Mouse (Mus musculus) c-Kit-positive CD71-positive TER-119-negative erythroid progenitor cells, embryonic 14.5 days (primary cell): Measurements from ENCODE around the gene Zfp174.
"Not testable (repeated sequence)": the region's sequence is repeated elsewhere in the genome, so short reads cannot be mapped to it uniquely, and the experiment has no call there.

Source experiments
- DNase-seq: peaks from one replicate; pipeline ENCODE4 v3.0.0-alpha.2; 2013; ENCODE audit warnings: low read depth

The Zfp174 gene

DNA sequence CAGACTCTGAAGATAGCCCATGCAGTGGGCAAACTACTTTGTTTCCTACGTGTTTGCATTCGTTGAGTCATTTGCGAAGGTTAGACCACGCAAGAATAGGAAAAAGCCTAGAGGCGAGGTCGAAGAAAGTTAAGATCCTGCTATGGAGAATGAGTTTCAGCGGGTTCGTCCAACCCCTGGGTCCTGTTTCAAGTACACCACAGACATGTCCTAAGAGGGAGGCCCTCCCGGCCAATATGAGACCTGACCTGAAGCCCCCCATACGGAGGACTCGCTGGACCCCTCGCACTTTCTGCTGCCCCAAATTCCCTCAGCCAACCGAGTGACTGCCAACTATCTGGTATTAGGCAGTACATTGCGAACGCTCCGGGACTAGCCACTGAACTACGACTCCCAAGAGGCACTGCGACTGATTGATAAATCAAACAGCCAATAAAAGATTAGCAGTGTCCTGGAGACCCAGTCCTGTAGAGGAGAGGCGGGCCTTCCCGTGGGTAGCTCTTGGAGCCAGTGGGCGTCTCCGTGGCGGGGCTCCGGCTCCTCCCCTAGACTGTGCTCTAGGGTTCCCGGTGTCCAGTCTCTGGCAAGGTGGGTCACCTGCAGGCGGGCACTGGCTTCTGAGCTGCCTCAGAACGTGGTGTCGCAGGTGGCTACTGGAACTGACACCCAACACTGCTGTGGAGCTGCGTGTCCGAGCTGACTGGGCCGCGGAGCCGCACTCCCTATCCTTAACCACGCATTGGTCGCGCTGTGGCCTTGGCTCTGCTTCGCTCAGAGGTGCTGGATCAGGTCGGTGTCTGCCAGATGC, at the start of gene Zfp174:
Gene Zfp174 (plus strand): TSS at position 558 of the 808 bp plus-strand sequence.
- peak; percentile 94 for DNase-seq

DNA sequence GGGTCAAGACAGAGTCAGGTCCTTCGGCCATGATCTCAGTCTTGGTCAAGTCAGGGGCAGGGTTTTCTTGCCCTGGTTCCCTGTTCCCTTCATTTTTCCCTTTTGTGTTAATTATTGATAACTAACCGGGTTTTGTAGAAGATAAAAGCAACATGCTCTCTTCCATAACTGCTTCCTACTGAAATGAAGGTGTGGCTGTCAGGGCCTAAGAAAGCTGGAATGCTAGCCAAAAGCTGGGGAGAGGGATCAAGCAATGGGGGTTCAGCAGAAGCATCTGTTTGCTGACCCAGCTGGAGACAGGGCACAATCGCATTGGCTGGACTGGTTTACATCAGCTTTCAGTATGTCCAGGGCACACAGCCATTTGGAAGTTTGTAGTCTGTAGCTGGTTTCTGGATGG, 38.9 kb upstream of the Zfp174 start:
- no peak for DNase-seq

DNA sequence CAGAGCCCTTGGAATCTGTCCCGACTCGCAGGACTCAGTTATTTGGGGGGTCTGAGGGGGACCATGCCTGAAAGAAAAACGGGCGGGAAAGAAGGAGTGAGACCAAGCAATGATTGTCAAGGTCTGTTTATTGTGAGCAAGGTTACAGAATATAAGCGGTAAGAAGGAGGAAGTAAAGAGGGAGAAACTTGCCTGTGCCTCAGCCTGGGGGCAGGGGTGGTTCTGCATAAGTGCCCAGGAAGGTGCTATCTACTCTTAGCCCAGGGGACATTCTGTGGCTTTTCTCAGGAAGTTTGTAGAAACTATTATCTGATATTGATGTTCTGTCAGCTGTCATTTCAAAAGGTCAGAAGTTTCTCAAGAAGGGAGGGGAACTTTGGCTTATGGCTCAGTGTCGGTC, 32.4 kb upstream of the Zfp174 start:
- not testable (repeated sequence) for DNase-seq

DNA sequence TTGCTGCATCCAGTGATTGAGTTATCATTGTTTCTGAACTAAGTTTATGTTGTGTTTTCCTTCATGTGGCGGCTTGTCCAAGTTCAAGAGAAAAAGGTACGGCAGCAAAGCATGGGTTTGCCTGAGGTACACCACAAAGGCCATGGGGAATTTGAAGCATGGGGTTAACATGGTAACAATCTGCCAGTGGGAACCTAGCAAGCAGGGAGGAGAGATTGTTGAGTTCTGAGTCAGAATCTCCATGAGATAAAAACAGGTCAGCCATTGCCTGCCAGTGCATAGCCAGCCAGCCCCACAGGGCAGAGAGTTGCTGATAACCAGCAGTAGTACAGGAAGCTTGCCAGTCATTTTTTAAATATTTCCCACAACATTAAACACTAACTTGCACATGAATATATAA, 26.9 kb upstream of the Zfp174 start:
- DNase-seq, result no peak

DNA sequence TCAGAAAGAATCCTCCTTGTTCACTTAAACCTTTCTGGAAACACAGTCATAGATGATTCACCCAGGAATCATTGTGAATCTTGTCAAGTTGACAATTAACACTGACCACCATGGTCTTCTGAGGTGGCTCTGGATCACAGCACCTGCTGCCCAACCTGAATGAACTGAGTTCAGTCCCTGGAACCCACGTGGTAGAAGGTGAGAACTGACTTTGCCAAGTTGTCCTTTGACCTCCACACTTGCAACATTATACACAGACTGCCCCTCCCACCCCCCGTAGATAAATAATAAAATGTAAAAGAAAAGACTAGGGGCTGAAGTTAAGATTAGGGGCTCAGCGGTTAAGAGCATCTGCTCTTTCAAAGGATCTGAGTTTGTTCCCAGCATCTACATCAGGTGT, 19.0 kb upstream of the Zfp174 start:
- no peak for DNase-seq

DNA sequence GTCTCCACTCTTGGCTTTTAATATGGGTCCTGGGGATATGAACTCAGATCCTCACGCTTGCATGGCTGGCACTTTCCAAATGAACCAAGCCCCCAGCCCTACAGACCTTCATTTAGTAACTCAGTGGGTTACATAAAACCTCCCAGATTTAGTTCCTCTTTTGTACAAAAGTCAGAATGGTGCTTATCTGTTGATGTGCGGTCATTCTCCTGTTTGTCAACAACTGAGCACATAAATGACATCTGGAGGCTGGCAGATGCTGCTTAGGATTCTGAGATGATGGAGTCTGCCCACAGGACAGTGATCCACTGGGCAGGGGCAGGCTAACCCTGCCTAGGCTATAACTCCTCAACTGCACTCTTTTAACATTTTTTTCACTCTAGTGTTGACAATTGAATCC, 17.3 kb upstream of the Zfp174 start:
- DNase-seq, result no peak

DNA sequence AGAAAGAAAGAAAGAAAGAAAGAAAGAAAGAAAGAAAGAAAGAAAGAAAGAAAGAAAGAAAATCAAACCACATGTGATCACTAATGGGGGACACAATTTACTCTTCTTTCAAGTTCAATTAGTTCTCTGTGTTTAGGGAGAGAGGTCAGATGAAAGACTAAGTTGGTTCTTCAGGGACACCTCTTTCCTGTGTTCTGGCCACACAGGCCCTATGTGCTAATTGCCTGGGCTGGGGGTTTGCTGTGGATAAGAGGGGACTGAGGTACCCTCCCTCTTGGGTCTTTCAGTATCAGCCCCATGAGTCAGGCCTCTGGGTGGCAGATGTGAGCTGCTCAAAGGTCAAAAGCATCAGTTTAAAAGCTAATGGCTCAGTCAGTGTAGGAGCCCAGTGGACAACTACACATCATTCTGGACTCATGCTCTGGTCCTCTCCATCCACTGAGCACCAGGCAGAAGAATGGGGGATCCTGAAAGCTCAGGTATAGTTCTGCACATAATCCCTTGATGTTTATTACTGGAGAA, 16.4 kb upstream of the Zfp174 start, which contains the start of gene Olfr15:
Gene Olfr15 (plus strand): TSS at position 291 of the 522 bp plus-strand sequence.
- DNase-seq, result no peak

DNA sequence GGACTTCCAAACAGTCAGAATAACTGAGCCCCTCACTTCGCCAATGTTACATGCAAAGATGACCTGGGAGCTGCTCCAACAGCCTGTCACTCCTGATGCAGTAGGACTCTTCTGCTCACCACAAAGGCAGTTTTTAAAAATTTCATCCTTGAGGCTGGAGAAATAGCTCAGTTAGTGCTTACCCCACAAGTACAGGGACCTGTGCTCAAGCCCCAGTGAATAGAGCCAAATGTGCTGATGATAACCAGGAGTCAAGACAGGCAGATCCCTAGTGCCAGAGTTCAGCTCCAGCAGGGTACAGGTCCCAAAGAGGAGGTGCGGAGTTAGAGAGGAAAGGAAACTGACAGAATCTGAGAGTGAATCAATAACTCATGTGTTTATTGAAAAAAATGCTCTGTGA, 11.6 kb upstream of the Zfp174 start:
- DNase-seq, result no peak

DNA sequence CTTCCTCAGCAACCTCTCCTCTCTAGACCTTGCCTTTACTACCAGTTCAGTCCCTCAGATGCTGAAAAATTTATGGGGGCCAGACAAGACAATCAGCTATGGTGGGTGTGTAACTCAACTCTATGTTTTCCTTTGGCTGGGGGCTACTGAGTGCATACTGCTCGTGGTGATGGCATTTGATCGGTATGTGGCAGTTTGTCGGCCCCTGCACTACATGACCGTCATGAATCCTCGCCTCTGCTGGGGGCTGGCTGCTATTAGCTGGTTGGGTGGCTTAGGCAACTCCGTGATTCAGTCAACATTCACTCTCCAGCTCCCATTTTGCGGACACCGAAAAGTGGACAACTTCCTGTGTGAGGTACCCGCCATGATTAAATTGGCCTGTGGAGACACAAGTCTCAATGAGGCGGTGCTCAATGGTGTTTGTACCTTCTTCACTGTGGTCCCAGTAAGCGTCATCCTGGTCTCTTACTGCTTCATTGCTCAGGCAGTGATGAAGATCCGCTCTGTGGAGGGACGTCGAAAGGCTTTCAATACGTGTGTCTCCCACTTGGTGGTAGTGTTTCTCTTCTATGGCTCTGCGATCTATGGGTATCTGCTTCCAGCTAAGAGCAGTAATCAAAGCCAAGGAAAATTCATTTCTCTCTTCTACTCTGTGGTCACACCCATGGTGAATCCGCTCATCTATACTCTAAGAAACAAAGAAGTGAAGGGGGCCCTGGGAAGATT, 7.7 kb upstream of the Zfp174 start:
- no peak for DNase-seq

DNA sequence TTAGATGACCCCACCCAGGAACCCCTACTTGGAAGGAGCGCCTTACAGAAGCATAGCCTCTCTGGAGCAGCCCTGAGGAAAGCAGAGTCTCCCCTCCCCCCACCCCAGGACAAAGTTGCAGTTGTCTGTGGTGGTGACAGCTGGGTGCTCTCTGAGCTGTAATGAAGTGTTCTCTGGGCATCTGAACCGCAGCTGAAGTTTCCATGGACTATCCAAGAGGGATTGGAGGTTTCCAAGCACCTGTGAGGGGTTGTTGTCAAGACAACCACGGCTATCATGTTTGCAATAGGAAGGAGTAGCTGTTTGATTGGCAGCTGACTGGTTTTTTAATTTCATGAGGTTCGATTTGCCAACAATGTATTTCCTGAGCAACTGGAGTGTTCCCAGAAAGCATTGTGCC, 4.1 kb upstream of the Zfp174 start:
- no peak for DNase-seq

DNA sequence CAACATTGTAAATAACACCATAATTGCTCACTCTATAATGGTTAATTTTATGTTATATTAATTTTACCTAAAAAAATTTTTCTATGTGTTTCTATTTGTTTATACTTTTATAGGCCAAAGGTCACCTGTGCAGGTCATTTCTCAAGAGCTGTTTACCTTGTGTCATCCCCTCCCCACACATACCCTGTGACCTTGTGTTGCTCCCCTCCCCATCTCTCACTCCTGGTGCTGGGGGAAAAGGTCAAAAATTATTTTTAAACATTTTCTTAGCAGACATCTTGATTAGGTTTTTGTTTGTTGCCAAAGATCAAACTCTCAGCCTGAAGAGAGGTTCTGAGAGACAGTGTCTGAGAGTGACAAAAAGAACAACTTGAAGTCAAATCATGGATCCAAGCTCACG, 3.3 kb upstream of the Zfp174 start:
- DNase-seq, result no peak

DNA sequence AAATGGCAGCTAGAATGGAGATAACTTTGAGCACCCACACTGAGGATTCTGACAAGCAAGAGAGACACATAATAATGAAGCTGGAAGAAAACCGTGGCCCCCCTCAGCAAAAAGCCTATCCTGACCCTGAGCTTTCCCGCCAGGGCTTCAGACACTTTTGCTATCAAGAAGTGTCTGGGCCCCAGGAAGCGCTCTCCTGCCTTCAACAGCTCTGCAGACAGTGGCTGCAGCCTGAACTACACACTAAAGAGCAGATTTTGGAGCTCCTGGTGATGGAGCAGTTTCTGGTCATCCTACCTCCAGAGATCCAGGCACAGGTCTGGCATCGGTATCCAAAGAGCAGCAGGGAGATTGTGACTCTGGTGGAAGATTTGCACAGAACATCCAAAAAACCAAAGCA, 803 bp downstream of the Zfp174 start:
- DNase-seq, result no peak

DNA sequence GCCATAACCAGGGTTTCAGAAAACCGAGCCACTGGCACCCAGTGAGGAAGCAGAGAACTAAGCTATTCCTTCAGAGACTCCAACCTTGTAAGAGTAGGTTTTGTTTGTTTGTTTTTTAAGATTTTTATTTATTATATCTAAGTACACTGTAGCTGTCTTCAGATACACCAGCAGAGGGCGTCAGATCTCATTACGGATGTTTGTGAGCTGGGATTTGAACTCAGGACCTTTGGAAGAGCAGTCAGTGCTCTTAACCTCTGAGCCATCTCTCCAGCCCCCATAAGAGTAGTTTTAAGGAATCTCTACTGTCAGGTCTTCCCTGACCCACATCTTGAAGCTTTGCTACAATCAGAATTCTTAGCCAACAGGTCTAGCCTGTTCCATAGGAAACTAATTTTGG, 1.3 kb downstream of the Zfp174 start:
- no peak for DNase-seq

DNA sequence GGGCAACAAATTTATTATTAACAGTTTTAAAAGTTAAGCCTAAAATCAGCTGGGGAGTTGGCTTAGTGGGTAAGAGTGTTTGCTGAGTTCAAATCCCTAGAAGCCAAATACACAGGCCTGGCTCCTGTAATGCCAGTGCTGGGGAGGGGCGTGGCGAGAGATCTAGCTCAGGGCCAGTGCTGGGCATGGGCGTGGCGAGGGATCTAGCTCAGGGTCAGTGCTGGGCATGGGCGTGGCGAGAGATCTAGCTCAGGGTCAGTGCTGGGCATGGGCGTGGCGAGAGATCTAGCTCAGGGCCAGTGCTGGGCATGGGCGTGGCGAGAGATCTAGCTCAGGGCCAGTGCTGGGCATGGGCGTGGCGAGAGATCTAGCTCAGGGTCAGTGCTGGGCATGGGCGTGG, 4.2 kb downstream of the Zfp174 start:
- DNase-seq, result not testable (repeated sequence)

DNA sequence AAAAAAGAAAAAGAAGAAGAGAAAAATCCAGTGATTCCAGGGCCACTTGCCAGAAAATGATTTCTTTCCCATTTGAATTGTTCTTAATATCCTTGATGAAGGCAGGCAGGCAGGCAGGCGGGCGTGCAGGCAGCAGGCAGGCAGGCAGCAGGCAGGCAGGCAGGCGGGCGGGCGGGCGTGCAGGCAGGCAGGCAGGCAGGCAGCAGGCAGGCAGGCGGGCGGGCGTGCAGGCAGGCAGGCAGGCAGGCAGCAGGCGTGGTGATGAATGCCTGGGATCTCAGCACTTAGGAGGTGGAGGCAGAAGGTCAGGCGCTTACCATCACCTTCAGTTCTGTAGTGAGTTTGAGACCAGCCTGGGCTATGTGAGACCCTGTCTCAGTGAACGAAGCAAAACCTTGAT, 5.5 kb downstream of the Zfp174 start:
- DNase-seq, result no peak

DNA sequence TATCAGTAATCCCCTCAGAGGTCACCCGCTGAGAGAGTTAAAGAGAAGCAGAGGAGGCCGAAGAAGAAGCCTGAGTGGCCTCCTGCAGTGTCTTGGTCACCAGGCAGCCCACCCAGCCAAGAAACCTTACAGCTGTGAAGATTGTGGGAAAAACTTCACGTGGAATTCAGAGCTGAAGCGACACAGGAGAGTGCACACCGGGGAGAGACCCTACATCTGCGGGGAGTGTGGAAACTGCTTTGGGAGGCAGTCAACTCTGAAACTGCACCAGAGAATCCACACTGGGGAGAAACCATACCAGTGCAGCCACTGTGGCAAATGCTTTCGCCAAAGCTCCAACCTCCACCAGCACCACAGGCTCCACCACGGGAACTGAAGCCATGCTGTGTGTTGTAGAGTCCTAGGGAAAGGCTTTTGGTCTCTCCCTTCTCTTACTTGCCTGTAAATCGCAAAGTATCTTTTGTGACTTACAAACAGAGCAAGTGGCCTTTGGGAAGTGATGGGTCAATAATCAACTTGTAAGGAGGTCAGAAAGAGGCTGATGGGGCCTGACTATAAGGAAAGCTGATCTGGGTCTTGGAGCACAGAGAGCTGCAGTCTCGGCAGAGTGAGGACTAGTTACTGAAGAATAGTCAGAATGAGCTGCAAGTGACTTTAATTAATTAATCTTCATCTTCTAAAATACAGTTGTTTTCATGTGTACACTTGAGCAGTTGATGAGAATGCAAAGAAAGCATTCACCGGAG, 7.5 kb downstream of the Zfp174 start:
- DNase-seq, result no peak

DNA sequence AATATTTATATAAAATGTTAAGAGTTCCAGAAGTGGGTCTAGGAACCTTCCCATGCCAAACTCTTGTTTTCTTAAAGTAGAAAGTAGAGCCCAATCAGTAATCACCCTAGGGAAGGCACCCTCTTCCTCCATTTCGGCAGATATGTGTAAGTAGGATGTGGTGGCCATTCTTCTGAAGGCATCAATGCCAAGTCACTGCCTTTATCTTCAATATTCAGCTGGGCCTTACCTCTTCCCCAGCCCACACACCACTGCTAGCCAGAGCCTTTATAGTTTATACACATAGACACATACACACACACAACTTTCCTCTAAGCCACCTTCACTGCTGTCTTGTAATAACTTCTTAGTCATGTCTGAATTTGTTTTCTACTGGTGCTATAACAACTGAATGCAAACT, 8.7 kb downstream of the Zfp174 start:
- no peak for DNase-seq

DNA sequence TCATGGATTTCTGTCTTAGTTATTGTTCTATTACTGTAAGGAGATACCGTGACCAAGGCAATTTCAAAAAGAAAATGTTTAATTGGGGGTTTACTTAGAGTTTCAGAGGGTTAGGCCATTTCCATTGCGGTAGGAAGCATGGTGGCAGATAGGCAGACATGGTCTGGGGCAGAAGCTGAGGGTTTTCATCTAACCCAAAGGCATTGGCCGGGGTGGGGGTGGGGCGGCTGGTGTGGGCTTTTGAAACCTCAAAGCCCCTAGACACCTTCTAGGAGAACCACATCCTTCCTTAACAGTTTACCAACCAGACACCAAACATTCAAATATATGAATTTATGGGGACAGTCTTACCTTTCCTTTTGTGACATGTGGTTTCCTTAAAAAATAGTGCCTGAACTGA, 12.2 kb downstream of the Zfp174 start:
- no peak for DNase-seq

DNA sequence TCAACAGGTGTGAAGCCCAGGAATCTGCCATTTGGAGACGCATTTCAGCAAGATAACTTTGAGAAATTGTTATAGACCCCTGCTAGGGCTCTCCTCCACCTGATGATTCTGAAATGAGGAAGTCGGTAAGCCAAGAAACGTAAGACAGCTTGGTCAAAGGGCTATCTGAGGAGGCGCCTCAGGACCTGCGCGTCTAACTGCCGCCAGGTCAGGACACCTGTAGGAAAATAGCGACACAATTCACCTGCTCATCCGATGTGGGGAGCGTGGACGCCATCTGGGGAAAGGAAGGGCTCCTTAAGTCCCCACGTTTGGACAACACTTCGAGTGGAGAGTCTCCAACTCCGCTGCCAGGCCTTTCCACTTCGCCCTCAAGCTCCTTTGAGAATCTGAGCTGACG, 24.7 kb downstream of the Zfp174 start:
- DNase-seq, result no peak

DNA sequence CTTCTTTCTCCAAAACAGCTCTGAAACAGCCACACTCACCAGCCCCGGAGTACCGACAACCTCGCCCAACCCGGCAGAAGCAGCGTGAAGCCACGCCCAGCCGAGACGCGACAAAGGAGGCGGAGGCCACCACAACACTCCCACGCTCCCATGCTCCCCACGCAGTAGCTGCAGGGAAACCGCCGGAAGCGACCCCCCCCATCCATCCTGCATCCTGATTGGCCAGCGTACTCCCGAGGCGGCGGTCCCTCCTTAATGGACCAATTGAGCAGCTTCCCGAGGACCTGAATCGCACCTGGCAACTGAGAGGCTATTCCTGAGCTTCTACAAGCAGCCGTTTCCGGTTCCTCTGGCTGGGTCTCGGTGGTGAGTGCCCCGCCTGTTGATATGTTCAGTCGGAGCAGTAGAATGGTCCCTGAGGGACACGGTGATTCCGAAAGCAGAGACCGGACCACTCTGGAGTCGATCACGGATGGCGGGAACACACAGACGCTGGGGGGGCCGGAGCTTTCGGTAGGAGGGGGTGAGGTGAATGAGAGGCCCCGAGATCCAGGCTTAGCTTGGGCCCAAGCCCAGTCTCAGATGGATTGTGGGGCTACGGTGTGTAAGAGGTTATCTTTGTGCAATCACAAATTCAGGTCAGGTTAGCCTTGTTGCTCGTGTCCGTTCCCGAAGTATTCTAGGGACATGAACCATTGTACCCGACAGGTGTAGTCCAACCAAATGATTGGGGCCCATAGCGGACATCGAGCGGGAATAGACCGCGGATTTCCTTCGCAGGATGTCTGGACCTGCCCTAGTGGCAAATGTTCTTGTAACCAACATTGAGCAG, 25.4 kb downstream of the Zfp174 start, which contains the start of gene Naa60:
Gene Naa60 (plus strand): TSS at position 160 of the 832 bp plus-strand sequence.
- DNase-seq, result peak; percentile 83

DNA sequence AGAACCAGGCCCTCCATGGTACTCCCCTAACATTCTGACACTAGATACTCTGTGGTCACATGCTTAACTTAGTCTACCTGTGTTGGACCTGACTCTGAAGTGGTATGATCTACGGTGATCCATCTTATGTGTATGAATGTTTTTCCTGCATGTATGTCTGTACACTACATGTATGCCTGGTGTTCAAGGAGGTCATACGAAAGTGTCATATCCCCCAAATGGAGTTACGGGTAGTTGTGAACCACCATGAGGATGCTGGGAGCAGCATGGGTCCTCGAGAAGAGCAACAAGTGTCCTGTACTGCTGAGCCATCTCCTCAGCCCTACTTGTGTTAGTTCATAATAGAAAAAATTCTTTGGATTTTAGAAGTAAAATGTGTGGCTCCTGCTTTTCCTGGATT, 29.3 kb downstream of the Zfp174 start:
- DNase-seq, result no peak
